Mouse (Mus musculus): Measurements from ENCODE around the gene Kars. TPM values are rescaled to one million over a fixed set of nuclear protein-coding genes. Genes with fewer than 3 reads are reported as not detected.

Gene Kars
- total and polyA plus RNA-seq, 3 experiments, result 257 to 400 (median 304) TPM

- in situ Hi-C loops (cut with MboI; ENCODE audit: low pct_ligation_motif_present, low pct_unique_long_range_greater_than_20kb, low sequenced_read_pairs), result no loop called here
- peak; percentile 12 for DNase-seq (ENCODE audit: extremely low read depth)
Observed at GRCm38 (mm10) chr8:112045182-112045581, 34.1 kb upstream of the Kars start.

GRCm38 (mm10) chr8:112037521-112037920 lies 26.4 kb upstream of the Kars start:
- in situ Hi-C loops (cut with MboI; ENCODE audit: low pct_ligation_motif_present, low pct_unique_long_range_greater_than_20kb, low sequenced_read_pairs), result no loop called here
- Histone ChIP-seq H3K27me3 (replicated peaks) (peaks cover 9% of the 10 kb centered on the region), H3K9ac (ENCODE audit: insufficient read depth, low read depth) (no peak overlapping the region), H3K79me2 (replicated peaks; ENCODE audit: control insufficient read depth, extremely low read depth, insufficient read depth, poor library complexity, severe bottlenecking) (no peaks in the 10 kb centered on the region), H3K4me1 (ENCODE audit: control insufficient read depth in 1 of 2, insufficient read depth in 2 of 2) (peaks cover 0 to 7% of the 10 kb centered on the region in 2 experiments; a peak in 2 of 4 replicates), H3K27ac (ENCODE audit: insufficient read depth, low read depth) (no peak overlapping the region), H3K4me3 (replicated peaks in 1 of 3; ENCODE audit: low read depth in 2 of 3, low read length in 2 of 3, poor library complexity in 1 of 3) (no peak overlapping the region), H3K9me3 (replicated peaks; ENCODE audit: low read length) (no peaks in the 10 kb centered on the region), H3K4me2 (ENCODE audit: insufficient read depth, low read depth, poor library complexity, severe bottlenecking) (no peak overlapping the region), H3K36me3 (replicated peaks in 1 of 2; ENCODE audit: control insufficient read depth in 1 of 2, insufficient read depth in 1 of 2, low read length in 1 of 2) (no peaks in the 10 kb centered on the region)
- dilution Hi-C loops (cut with MboI; ENCODE audit: extremely low pct_ligation_motif_present, extremely low pct_unique_long_range_greater_than_20kb, low sequenced_read_pairs), result no loop called here
- no peak for DNase-seq (ENCODE audit: extremely low read depth)
- TF ChIP-seq RCOR1 (conservative IDR thresholded peaks at IDR 0.05; ENCODE audit: low read depth, low read length) (no peak), RAD21 (IDR thresholded peaks at IDR 0.05; ENCODE audit: low read depth, low read length) (no peak), SIN3A (IDR thresholded peaks at IDR 0.05; ENCODE audit: low read length) (no peak), SMC3 (IDR thresholded peaks at IDR 0.05; ENCODE audit: low read depth, low read length) (no peak), KAT2A (IDR thresholded peaks at IDR 0.05; ENCODE audit: insufficient replicate concordance, low read length) (no peak), CHD1 (IDR thresholded peaks at IDR 0.05; ENCODE audit: low read depth, low read length) (no peak), NRF1 (IDR thresholded peaks at IDR 0.05; ENCODE audit: low read depth, low read length) (no peak), IRF4 (IDR thresholded peaks at IDR 0.05; ENCODE audit: low read depth, low read length) (no peak), ZNF384 (IDR thresholded peaks at IDR 0.05; ENCODE audit: low read depth, low read length) (no peak)

More at GRCm38 (mm10) chr8:112045182-112045581, 34.1 kb upstream of the Kars start:
- dilution Hi-C loops (cut with MboI; ENCODE audit: extremely low pct_ligation_motif_present, extremely low pct_unique_long_range_greater_than_20kb, low sequenced_read_pairs), result no loop called here
- no peak overlapping the region for H3K9ac ChIP-seq (ENCODE audit: insufficient read depth, low read depth)
- H3K27me3 ChIP-seq (replicated peaks), result peaks cover 27% of the 10 kb centered on the region
- no peak overlapping the region for H3K4me3 ChIP-seq (replicated peaks in 1 of 3; ENCODE audit: low read depth in 2 of 3, low read length in 2 of 3, poor library complexity in 1 of 3)
- H3K79me2 ChIP-seq (replicated peaks; ENCODE audit: control insufficient read depth, extremely low read depth, insufficient read depth, poor library complexity, severe bottlenecking), result no peaks in the 10 kb centered on the region
- no peaks in the 10 kb centered on the region for H3K4me1 ChIP-seq (ENCODE audit: control insufficient read depth in 1 of 2, insufficient read depth in 2 of 2)
- H3K9me3 ChIP-seq (replicated peaks; ENCODE audit: low read length), result peaks cover 4% of the 10 kb centered on the region
- no peak for TF ChIP-seq TBP (conservative IDR thresholded peaks at IDR 0.05; ENCODE audit: low read depth, low read length)
- TF ChIP-seq POLR2AphosphoS2 (IDR thresholded peaks at IDR 0.05; ENCODE audit: low read depth, low read length), result no peak
- H3K27ac ChIP-seq (ENCODE audit: insufficient read depth, low read depth), result no peak overlapping the region
- H3K4me2 ChIP-seq (ENCODE audit: insufficient read depth, low read depth, poor library complexity, severe bottlenecking), result no peak overlapping the region
- H3K36me3 ChIP-seq (replicated peaks in 1 of 2; ENCODE audit: control insufficient read depth in 1 of 2, insufficient read depth in 1 of 2, low read length in 1 of 2), result no peaks in the 10 kb centered on the region

- Histone ChIP-seq H3K4me3 (replicated peaks in 1 of 3; ENCODE audit: low read depth in 2 of 3, low read length in 2 of 3, poor library complexity in 1 of 3) (no peak overlapping the region), H3K27ac (ENCODE audit: insufficient read depth, low read depth) (no peak overlapping the region), H3K9me3 (replicated peaks; ENCODE audit: low read length) (no peaks in the 10 kb centered on the region), H3K79me2 (replicated peaks; ENCODE audit: control insufficient read depth, extremely low read depth, insufficient read depth, poor library complexity, severe bottlenecking) (no peaks in the 10 kb centered on the region; the same call in 1 of the 2 replicates), H3K4me2 (ENCODE audit: insufficient read depth, low read depth, poor library complexity, severe bottlenecking) (no peak overlapping the region), H3K9ac (ENCODE audit: insufficient read depth, low read depth) (no peak overlapping the region), H3K36me3 (replicated peaks in 1 of 2; ENCODE audit: control insufficient read depth in 1 of 2, insufficient read depth in 1 of 2, low read length in 1 of 2) (no peaks in the 10 kb centered on the region), H3K4me1 (ENCODE audit: control insufficient read depth in 1 of 2, insufficient read depth in 2 of 2) (peaks cover 4 to 18% of the 10 kb centered on the region in 2 experiments; a peak in 3 of 4 replicates), H3K27me3 (replicated peaks) (no peaks in the 10 kb centered on the region)
- TF ChIP-seq RAD21 (IDR thresholded peaks at IDR 0.05; ENCODE audit: low read depth, low read length) (peak; percentile 94), PAX5 (IDR thresholded peaks at IDR 0.05; ENCODE audit: low read length) (no peak), SMC3 (IDR thresholded peaks at IDR 0.05; ENCODE audit: low read depth, low read length) (peak; percentile 67), CTCF (conservative IDR thresholded peaks at IDR 0.05 in 1 of 2, IDR thresholded peaks at IDR 0.05 in 1 of 2; ENCODE audit: low read depth in 2 of 2, low read length in 2 of 2) (peak; percentile 91 to 94), MYC (IDR thresholded peaks at IDR 0.05; ENCODE audit: low read depth, low read length) (0 out of 2 replicates have a peak, but pooled peaks have one; percentile 25)
- in situ Hi-C loops (cut with MboI; ENCODE audit: low pct_ligation_motif_present, low pct_unique_long_range_greater_than_20kb, low sequenced_read_pairs) (no loop called here), dilution Hi-C loops (cut with MboI; ENCODE audit: extremely low pct_ligation_motif_present, extremely low pct_unique_long_range_greater_than_20kb, low sequenced_read_pairs) (no loop called here)
- DNase-seq (ENCODE audit: extremely low read depth), result peak; percentile 84
Observed at GRCm38 (mm10) chr8:112034603-112035002, 23.5 kb upstream of the Kars start.
